Mouse (Mus musculus) ES-E14 (cell line): ENCODE measurements around the gene Zc3h12c. TPM values are rescaled to one million over a fixed set of nuclear protein-coding genes. Genes with fewer than 3 reads are reported as not detected.
A peak's percentile ranks its signal among the peaks of the same experiment; 100 is the strongest.

Experiments
- DNase-seq: peaks from one replicate; pipeline ENCODE4 v3.0.0-alpha.2; 2013; ENCODE audit warnings: low read depth, low spot score
- H3K27ac ChIP-seq: 2 replicates; pipeline ENCODE4 v1.5.1; 2012; ENCODE audit warnings: low read depth, mild to moderate bottlenecking, low read length, moderate library complexity, mixed read lengths; ENCODE audit not compliant: poor library complexity, insufficient read depth, severe bottlenecking
- H3K36me3 ChIP-seq: 2 replicates; pipeline ENCODE4 v1.6.1; 2012; ENCODE audit warnings: mild to moderate bottlenecking, low read length, moderate library complexity, mixed read lengths; ENCODE audit not compliant: control insufficient read depth, poor library complexity, insufficient read depth, severe bottlenecking
- H3K4me1 ChIP-seq, 2 experiments: fragments of 150-350 bp in 1 of 2; sonication (generic) in 1 of 2; 2 replicates each; pipeline ENCODE4 v1.6.1; 2012; ENCODE audit warnings: low read length in 2 of 2, mild to moderate bottlenecking in 1 of 2, mixed read lengths in 1 of 2; ENCODE audit not compliant: control insufficient read depth in 2 of 2, insufficient read depth in 2 of 2, poor library complexity in 1 of 2
- H3K4me3 ChIP-seq, 2 experiments: fragments of 150-350 bp in 1 of 2; sonication (generic) in 1 of 2; 2 replicates each; pipeline ENCODE4 v1.5.1; 2012; ENCODE audit warnings: low read length in 2 of 2, low read depth in 1 of 2, mild to moderate bottlenecking in 1 of 2, mixed read lengths in 1 of 2; ENCODE audit not compliant: insufficient read depth in 1 of 2, poor library complexity in 1 of 2, severe bottlenecking in 1 of 2
- H3K9ac ChIP-seq: 2 replicates; pipeline ENCODE4 v1.6.1; 2012; ENCODE audit warnings: low read depth, mild to moderate bottlenecking, low read length, mixed read lengths; ENCODE audit not compliant: poor library complexity, insufficient read depth, severe bottlenecking
- H3K9me3 ChIP-seq: fragments of 150-350 bp; sonication (generic); 2 replicates; pipeline ENCODE4 v1.6.1; 2012; ENCODE audit warnings: low read depth, mild to moderate bottlenecking, low read length; ENCODE audit not compliant: control insufficient read depth, insufficient read depth
- CHD2 ChIP-seq: IDR thresholded peaks from 2 replicates; pipeline ENCODE4 v1.6.1; 2014; ENCODE audit warnings: mild to moderate bottlenecking, low read depth, low read length, inconsistent platforms
- HCFC1 ChIP-seq: IDR thresholded peaks from 2 replicates; pipeline ENCODE4 v1.6.1; 2012; ENCODE audit warnings: low read length, inconsistent platforms, borderline replicate concordance; ENCODE audit not compliant: insufficient read depth
- MAFK ChIP-seq: IDR thresholded peaks from 2 replicates; pipeline ENCODE4 v1.6.1; 2014; ENCODE audit warnings: mild to moderate bottlenecking, low read depth, low read length, inconsistent platforms; ENCODE audit not compliant: insufficient read depth
- ZC3H11A ChIP-seq: IDR thresholded peaks from 2 replicates; pipeline ENCODE4 v1.6.1; 2012; ENCODE audit warnings: low read depth, mild to moderate bottlenecking, inconsistent platforms, low read length, borderline replicate concordance
- ZNF384 ChIP-seq: IDR thresholded peaks from 2 replicates; pipeline ENCODE4 v1.6.1; 2012; ENCODE audit warnings: low read depth, low read length, inconsistent platforms
- in situ Hi-C, 2 experiments: fragments of 600-800 bp; cut with MboI; formaldehyde crosslinking; loops; one replicate each; pipeline ENCODE4 v1.15.1; 2025; ENCODE audit warnings: low sequenced_read_pairs in 2 of 2, inconsistent platforms in 1 of 2; ENCODE audit not compliant: unreplicated experiment in 2 of 2
- total RNA-seq: library from RNA; depleted of rRNA; stranded (reverse); fragments of 300-350 nt; gene quantifications from 2 replicates; pipeline ENCODE4 v1.2.3, GENCODE M21; 2012

Zc3h12c gene
- total RNA-seq, 1 experiment = 3.0 TPM

DNA sequence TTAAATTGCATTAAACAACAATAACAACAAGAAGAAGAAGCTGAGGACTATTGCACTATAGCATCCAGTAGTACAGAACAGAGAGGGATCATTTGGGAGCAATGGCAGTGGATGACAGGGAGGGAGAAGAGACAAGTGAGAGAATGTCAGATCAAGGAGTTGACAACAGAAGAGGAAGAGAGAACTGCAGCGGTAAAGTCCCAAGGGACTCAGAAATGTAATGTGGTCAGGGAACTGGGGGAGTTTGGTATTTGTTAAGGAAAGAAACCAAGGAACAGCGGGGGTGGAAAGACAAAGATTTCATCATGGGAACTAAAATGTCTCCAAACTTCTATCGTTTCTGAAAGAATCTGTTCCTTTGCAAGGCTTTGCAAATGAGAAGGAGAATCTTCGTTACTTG, 22.5 kb upstream of the Zc3h12c start:
- Histone ChIP-seq H3K9me3 (no peaks in the 10 kb centered on the region), H3K27ac (no peak overlapping the region), H3K4me3 (no peak overlapping the region), H3K4me1 (no peaks in the 10 kb centered on the region), H3K9ac (no peak overlapping the region), H3K36me3 (no peaks in the 10 kb centered on the region)
- DNase-seq = no peak
- TF ChIP-seq ZNF384 (no peak), HCFC1 (no peak), MAFK (no peak), CHD2 (no peak), ZC3H11A (no peak)
- in situ Hi-C loops = no loop called here

DNA sequence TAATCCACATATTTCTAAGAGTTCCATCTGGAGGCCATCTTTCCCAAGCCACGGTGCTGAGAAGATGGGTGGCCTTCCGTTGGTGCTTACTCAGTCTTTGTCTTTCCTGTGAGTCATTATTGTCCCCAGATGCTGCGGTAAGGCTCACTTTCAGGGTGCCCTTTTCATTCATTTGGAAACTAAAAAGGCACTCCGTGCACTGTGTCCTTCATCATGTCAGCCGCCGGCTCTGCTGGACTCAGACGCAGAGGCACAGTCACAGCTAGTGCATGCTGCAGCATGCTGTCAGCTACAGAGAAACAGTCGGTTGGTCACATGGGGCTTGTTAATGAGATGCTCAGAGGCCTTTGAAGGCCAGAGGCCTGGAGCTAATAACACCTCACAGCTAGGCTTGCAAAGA, 19.7 kb upstream of the Zc3h12c start:
- in situ Hi-C loops = no loop called here
- Histone ChIP-seq H3K36me3 (no peaks in the 10 kb centered on the region), H3K27ac (no peak overlapping the region), H3K9ac (no peak overlapping the region), H3K9me3 (no peaks in the 10 kb centered on the region), H3K4me1 (no peaks in the 10 kb centered on the region), H3K4me3 (no peak overlapping the region)
- TF ChIP-seq HCFC1 (no peak), CHD2 (no peak), ZNF384 (no peak)
- DNase-seq = no peak

DNA sequence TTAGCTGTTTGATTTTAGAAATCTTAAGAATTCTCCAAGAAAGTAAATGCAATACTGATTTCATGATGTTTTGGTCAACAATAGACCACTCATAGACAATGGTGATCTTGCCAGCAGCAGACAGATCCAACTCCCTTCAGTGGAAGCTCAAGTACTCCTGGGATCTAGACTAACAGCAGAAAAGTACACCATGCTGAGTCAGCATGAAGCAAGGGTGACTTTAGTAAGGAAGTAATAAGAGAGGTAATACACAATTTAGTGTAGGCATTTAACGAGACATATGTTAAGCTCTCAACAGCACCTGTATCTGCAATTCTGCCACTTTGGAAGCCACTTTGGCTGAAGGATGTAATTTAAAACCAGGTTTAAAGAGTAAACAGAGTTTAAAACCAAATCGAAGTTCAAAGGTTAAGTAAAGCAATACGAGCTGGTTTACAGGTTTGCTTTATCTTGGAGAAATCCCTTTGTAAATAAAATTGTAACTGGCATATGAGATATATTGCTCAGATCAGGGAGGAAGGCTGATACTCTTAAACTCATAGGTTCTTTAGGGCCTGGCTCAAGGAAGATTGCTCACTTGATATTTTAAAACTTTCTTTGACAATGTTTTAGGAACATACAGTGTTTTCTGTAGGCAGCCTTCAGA, 18.0 kb upstream of the Zc3h12c start:
- H3K9ac ChIP-seq = no peak overlapping the region
- H3K4me3 ChIP-seq = no peak overlapping the region
- H3K4me1 ChIP-seq = no peaks in the 10 kb centered on the region
- no peak for TF ChIP-seq HCFC1
- no peak for TF ChIP-seq CHD2
- no peak for TF ChIP-seq ZNF384
- peak; percentile 85 for TF ChIP-seq MAFK
- TF ChIP-seq ZC3H11A = no peak
- in situ Hi-C loops = no loop called here
- no peak for DNase-seq
- no peak overlapping the region for H3K27ac ChIP-seq
- no peaks in the 10 kb centered on the region for H3K36me3 ChIP-seq
- H3K9me3 ChIP-seq = no peaks in the 10 kb centered on the region

DNA sequence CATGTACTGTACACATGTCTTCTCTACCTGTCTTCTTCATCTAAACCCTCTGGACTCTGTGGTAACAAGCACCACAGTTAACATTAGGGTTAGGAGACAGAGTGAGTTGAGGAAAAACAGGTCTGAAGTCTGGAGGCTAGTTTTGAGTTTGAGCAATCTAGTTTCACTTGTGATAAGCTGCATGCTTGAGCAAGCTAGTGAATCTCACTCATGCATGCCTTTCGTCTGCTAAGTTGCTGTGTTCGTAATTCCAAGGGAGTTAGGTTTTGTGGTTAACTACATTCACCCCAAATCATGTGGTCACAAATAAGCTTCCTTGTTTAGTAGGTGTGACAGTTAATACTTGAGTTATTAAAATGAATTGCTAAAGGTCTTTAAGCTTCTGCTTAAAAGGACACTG, 13.0 kb upstream of the Zc3h12c start:
- DNase-seq = no peak
- H3K9ac ChIP-seq = no peak overlapping the region
- H3K4me3 ChIP-seq = no peak overlapping the region
- in situ Hi-C loops = no loop called here
- no peaks in the 10 kb centered on the region for H3K9me3 ChIP-seq
- no peak overlapping the region for H3K27ac ChIP-seq
- TF ChIP-seq HCFC1 (no peak), MAFK (no peak), ZC3H11A (no peak), ZNF384 (no peak), CHD2 (no peak)
- H3K4me1 ChIP-seq = no peaks in the 10 kb centered on the region
- H3K36me3 ChIP-seq = no peaks in the 10 kb centered on the region

DNA sequence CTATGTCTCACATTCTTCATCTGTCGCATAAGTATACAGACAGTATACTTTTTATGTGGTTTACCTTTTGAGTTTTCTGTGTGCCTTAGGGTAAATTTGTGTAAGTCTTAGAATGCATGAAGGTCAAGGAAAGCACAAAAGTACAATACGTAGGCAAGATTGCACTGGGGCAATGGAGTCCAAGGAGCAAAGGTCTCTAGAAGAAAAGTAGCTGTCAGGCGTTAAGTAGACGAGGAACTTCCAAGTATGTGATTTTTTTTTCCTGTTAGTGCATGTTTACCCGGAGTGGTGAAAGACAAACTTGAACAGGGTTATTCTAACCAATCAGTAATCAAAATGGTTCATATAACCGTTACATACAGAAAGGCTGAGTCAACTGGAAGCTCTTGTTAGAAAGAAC, 12.5 kb upstream of the Zc3h12c start:
- in situ Hi-C loops = no loop called here
- TF ChIP-seq CHD2 = no peak
- no peak for TF ChIP-seq ZNF384
- no peak for TF ChIP-seq ZC3H11A
- TF ChIP-seq MAFK = no peak
- no peak for TF ChIP-seq HCFC1
- Histone ChIP-seq H3K27ac (no peak overlapping the region), H3K36me3 (no peaks in the 10 kb centered on the region), H3K4me1 (no peaks in the 10 kb centered on the region), H3K9ac (no peak overlapping the region), H3K4me3 (no peak overlapping the region), H3K9me3 (no peaks in the 10 kb centered on the region)
- no peak for DNase-seq
